Comparison of ENCODE assay signal across 8 mouse cellular contexts in genomic region chr1:179237989-179238388, GRCm38 (mm10).
DNase-seq lines count a peak whose midpoint lies in the region; ATAC-seq and TF ChIP-seq lines count a peak whose summit lies in the region.
"Had no signal": no experiment of that assay in that cellular context is flagged by ENCODE, and none has a peak within 500 bp of the region (broad histone marks: within the 10 kb centered on the region; RNA-seq: fewer than 3 reads in every experiment).

No protein-coding gene starts in this region.

- H3K4me1 ChIP-seq in CH12.LX (ENCODE audit: control insufficient read depth in 1 of 2, insufficient read depth in 2 of 2), result peaks cover 0 to 14% of the 10 kb centered on the region in 2 experiments; a peak in 2 of 4 replicates
- H3K4me1 ChIP-seq: liver, embryonic 13.5 days had no signal

- POLR2A ChIA-PET in Patski (lab: Charles Lee), result no interaction called here

- in situ Hi-C loops in CH12.LX (cut with MboI; ENCODE audit: low pct_ligation_motif_present, low pct_unique_long_range_greater_than_20kb, low sequenced_read_pairs) (no loop called here), Patski (cut with MboI; ENCODE audit: low pct_unique_long_range_greater_than_20kb) (loop anchor here (10.0 kb wide), 1 partner anchor 713 kb away; the partner anchor contains the start of gene Kif26b)

- no peak overlapping the region for H3K27ac ChIP-seq in layer of hippocampus, adult 2 months
- no peak overlapping the region for H3K27ac ChIP-seq in CH12.LX (ENCODE audit: insufficient read depth, low read depth)
- H3K27ac ChIP-seq: liver, embryonic 13.5 days had no signal

- no peak for TF ChIP-seq EP300 in CH12.LX (IDR thresholded peaks at IDR 0.05; ENCODE audit: low read length)

- TF ChIP-seq POLR2A in CH12.LX (IDR thresholded peaks at IDR 0.05; ENCODE audit: low read depth, low read length), result no peak

- H3K27me3 ChIP-seq in CH12.LX (replicated peaks), result no peaks in the 10 kb centered on the region
- H3K27me3 ChIP-seq in Patski, result no peaks in the 10 kb centered on the region
- H3K27me3 ChIP-seq: liver, embryonic 13.5 days had no signal

- peak in 1 of 2 experiments; percentile 13 for DNase-seq in layer of hippocampus, adult 2 months (ENCODE audit: low spot score in 2 of 2)
- DNase-seq in layer of hippocampus, adult 9-11 months, result no peak
- DNase-seq in CH12.LX (ENCODE audit: extremely low read depth) (peak; percentile 28), Patski (ENCODE audit: low read depth, low spot score) (no peak)
- DNase-seq in kidney, postnatal 4 days, result peak; percentile 62 to 67
- DNase-seq in Muller cell, postnatal 12 days (ENCODE audit: inconsistent ontology term), result no peak
- DNase-seq in left cerebral cortex, adult 11 months (ENCODE audit: low spot score), result no peak
- DNase-seq: liver, embryonic 13.5 days had no signal

- H3K4me2 ChIP-seq in CH12.LX (ENCODE audit: insufficient read depth, low read depth, poor library complexity, severe bottlenecking), result no peak overlapping the region
- H3K4me2 ChIP-seq: liver, embryonic 13.5 days had no signal

- dilution Hi-C loops in CH12.LX (cut with MboI; ENCODE audit: extremely low pct_ligation_motif_present, extremely low pct_unique_long_range_greater_than_20kb, low sequenced_read_pairs), result no loop called here

- H3K9me3 ChIP-seq in CH12.LX (replicated peaks; ENCODE audit: low read length), result no peaks in the 10 kb centered on the region
- H3K9me3 ChIP-seq: liver, embryonic 13.5 days had no signal

- H3K9ac ChIP-seq in CH12.LX (ENCODE audit: insufficient read depth, low read depth), result no peak overlapping the region
- H3K9ac ChIP-seq: liver, embryonic 13.5 days had no signal

- peak; percentile 15 for TF ChIP-seq RAD21 in CH12.LX (IDR thresholded peaks at IDR 0.05; ENCODE audit: low read depth, low read length)

- H3K36me3 ChIP-seq in CH12.LX (replicated peaks in 1 of 2; ENCODE audit: control insufficient read depth in 1 of 2, insufficient read depth in 1 of 2, low read length in 1 of 2), result no peaks in the 10 kb centered on the region
- H3K36me3 ChIP-seq: liver, embryonic 13.5 days had no signal

- no peaks in the 10 kb centered on the region for H3K79me2 ChIP-seq in CH12.LX (replicated peaks; ENCODE audit: control insufficient read depth, extremely low read depth, insufficient read depth, poor library complexity, severe bottlenecking)

- peak; percentile 65 for TF ChIP-seq CTCF in layer of hippocampus, adult 2 months (conservative IDR thresholded peaks at IDR 0.05)
- TF ChIP-seq CTCF in CH12.LX (conservative IDR thresholded peaks at IDR 0.05 in 1 of 2, IDR thresholded peaks at IDR 0.05 in 1 of 2; ENCODE audit: low read depth in 2 of 2, low read length in 2 of 2) (peak in 1 of 2 experiments; percentile 51; a peak in 2 of 4 replicates), Patski (IDR thresholded peaks at IDR 0.05) (peak; percentile 61)

- CTCF ChIA-PET in Patski (lab: Charles Lee), result interaction anchor here (1.2 to 1.7 kb wide), 3 partner anchors 22 to 101 kb away, joined by 3 to 4 read pairs (median 3); no protein-coding TSS in a partner anchor

- H3K4me3 ChIP-seq in layer of hippocampus, adult 2 months, result no peak overlapping the region
- H3K4me3 ChIP-seq in CH12.LX (replicated peaks in 1 of 3; ENCODE audit: low read depth in 2 of 3, low read length in 2 of 3, poor library complexity in 1 of 3), result no peak overlapping the region
- H3K4me3 ChIP-seq: liver, embryonic 13.5 days had no signal

- ATAC-seq in Patski, result no peak

TF ChIP-seq in CH12.LX, 34 proteins besides CTCF, POLR2A, EP300 and RAD21:
- TF ChIP-seq ZMIZ1 (IDR thresholded peaks at IDR 0.05; ENCODE audit: low read depth, low read length), result no peak
- no peak for TF ChIP-seq SIN3A (IDR thresholded peaks at IDR 0.05; ENCODE audit: low read length)
- no peak for TF ChIP-seq MAZ (IDR thresholded peaks at IDR 0.05; ENCODE audit: low read depth, low read length)
- TF ChIP-seq HCFC1 (IDR thresholded peaks at IDR 0.05; ENCODE audit: low read depth, low read length), result no peak
- no peak for TF ChIP-seq ZNF384 (IDR thresholded peaks at IDR 0.05; ENCODE audit: low read depth, low read length)
- TF ChIP-seq JUN (IDR thresholded peaks at IDR 0.05; ENCODE audit: insufficient read depth, low read depth, low read length), result no peak
- TF ChIP-seq MAFK (IDR thresholded peaks at IDR 0.05; ENCODE audit: insufficient replicate concordance, low read length), result no peak

Comparison
In these comparisons a context has a peak if more than half of its experiments do, and no peak if none do; other contexts are left out.
1. DNase-seq: peak in CH12.LX (single experiment) and kidney, postnatal 4 days (2 of 2); none in layer of hippocampus, adult 9-11 months (single experiment), Patski (single experiment), Muller cell, postnatal 12 days (single experiment) and left cerebral cortex, adult 11 months (single experiment).